Mouse (Mus musculus) midbrain, embryonic 11.5 days (tissue): ENCODE measurements around the gene Erc2. TPM values are rescaled to one million over a fixed set of nuclear protein-coding genes. Genes with fewer than 3 reads are reported as not detected.

Source experiments
- ATAC-seq: fragments of 200-750 bp; cut with Nextera tagmentation; 2 replicates; pipeline ENCODE4 v1.8.0; 2017; ENCODE audit warnings: moderate TSS enrichment, moderate library complexity; ENCODE audit not compliant: low FRiP score
- DNase-seq: peaks from one replicate; pipeline ENCODE4 v3.0.0; 2015; ENCODE audit warnings: low spot score; ENCODE audit errors: missing footprints
- H3K27ac ChIP-seq: fragments of 300-500 bp; sonication (generic); 2 replicates; pipeline ENCODE4 v1.5.1; 2014; ENCODE audit warnings: low read depth, low read length
- H3K27me3 ChIP-seq: fragments of 300-500 bp; sonication (generic); 2 replicates; pipeline ENCODE4 v1.6.1; 2014; ENCODE audit warnings: mild to moderate bottlenecking, low read length, moderate library complexity, mixed read lengths; ENCODE audit not compliant: control insufficient read depth, insufficient read depth
- H3K36me3 ChIP-seq: fragments of 300-500 bp; sonication (generic); 2 replicates; pipeline ENCODE4 v1.6.1; 2014; ENCODE audit warnings: mild to moderate bottlenecking, low read length, moderate library complexity, mixed read lengths; ENCODE audit not compliant: control insufficient read depth, insufficient read depth
- H3K4me1 ChIP-seq: fragments of 300-500 bp; sonication (generic); 2 replicates; pipeline ENCODE4 v1.6.1; 2014; ENCODE audit warnings: low read length; ENCODE audit not compliant: control insufficient read depth, insufficient read depth
- H3K4me2 ChIP-seq: fragments of 300-500 bp; sonication (generic); 2 replicates; pipeline ENCODE4 v1.6.1; 2014; ENCODE audit warnings: mild to moderate bottlenecking, moderate library complexity
- H3K4me3 ChIP-seq: fragments of 300-500 bp; sonication (generic); 2 replicates; pipeline ENCODE4 v1.5.1; 2014; ENCODE audit warnings: low read depth, low read length
- H3K9ac ChIP-seq: fragments of 300-500 bp; sonication (generic); 2 replicates; pipeline ENCODE4 v1.6.1; 2014; ENCODE audit warnings: low read length
- H3K9me3 ChIP-seq: fragments of 300-500 bp; sonication (generic); 2 replicates; pipeline ENCODE4 v1.6.1; 2016; ENCODE audit warnings: low read length; ENCODE audit not compliant: control insufficient read depth
- WGBS: fragments of 180-500 bp; shearing (Covaris S2); extraction: QIAGEN DNeasy Blood & Tissue Kit; methylation state at CpG from one replicate; pipeline ENCODE4 v1.1.7; 2014; 5-methylcytosine and 5-hydroxymethylcytosine counted together
- polyA plus RNA-seq: library from polyadenylated mRNA; unstranded; fragments of >200 nt; fragmentation: Nextera tagmentation; extraction: Ambion mirVana; gene quantifications from 2 replicates; pipeline ENCODE4 v1.2.1, GENCODE M21; 2014

The Erc2 gene
- polyA plus RNA-seq, 1 experiment from 2014 or later: 10.6 TPM

GRCm38 (mm10) chr14:27621576-27621975, 652 bp upstream of the Erc2 start:
- Histone ChIP-seq H3K36me3 (no peaks in the 10 kb centered on the region), H3K4me2 (peak overlapping the region; percentile 67; the same call in 1 of the 2 replicates), H3K4me1 (no peaks in the 10 kb centered on the region), H3K27me3 (no peaks in the 10 kb centered on the region), H3K9ac (no peak overlapping the region), H3K27ac (no peak overlapping the region), H3K9me3 (no peaks in the 10 kb centered on the region), H3K4me3 (no peak overlapping the region)
- no peak for DNase-seq
- 55% methylated on average over 8 of the region's 8 CpGs for WGBS
- ATAC-seq: no peak

GRCm38 (mm10) chr14:27622923-27623219, 643 bp downstream of the Erc2 start:
- WGBS: under 1% methylated on average over 6 of the region's 6 CpGs
- Histone ChIP-seq H3K4me1 (no peaks in the 10 kb centered on the region), H3K36me3 (no peaks in the 10 kb centered on the region), H3K9me3 (no peaks in the 10 kb centered on the region), H3K4me3 (peak overlapping the region; percentile 78), H3K9ac (peak overlapping the region; percentile 91), H3K27me3 (no peaks in the 10 kb centered on the region), H3K4me2 (peak overlapping the region; percentile 67), H3K27ac (no peak overlapping the region)
- ATAC-seq: no peak
- no peak for DNase-seq

- ATAC-seq: peak; percentile 64
- peak overlapping the region; percentile 78 for H3K4me3 ChIP-seq
- peak overlapping the region; percentile 67 for H3K4me2 ChIP-seq
Measured at GRCm38 (mm10) chr14:27623368-27623767, 1.1 kb downstream of the Erc2 start.

GRCm38 (mm10) chr14:27628701-27629100, 6.5 kb downstream of the Erc2 start:
- DNase-seq: no peak
- no peaks in the 10 kb centered on the region for H3K9me3 ChIP-seq
- 77% methylated on average over 10 of the region's 10 CpGs for WGBS

More at GRCm38 (mm10) chr14:27623368-27623767, 1.1 kb downstream of the Erc2 start:
- no peaks in the 10 kb centered on the region for H3K4me1 ChIP-seq
- DNase-seq: peak; percentile 87
- no peaks in the 10 kb centered on the region for H3K9me3 ChIP-seq
- H3K36me3 ChIP-seq: no peaks in the 10 kb centered on the region
- no peaks in the 10 kb centered on the region for H3K27me3 ChIP-seq
- WGBS: 4% methylated on average over 10 of the region's 10 CpGs
- H3K27ac ChIP-seq: no peak overlapping the region
- H3K9ac ChIP-seq: peak overlapping the region; percentile 91

GRCm38 (mm10) chr14:27629369-27630012, 7.3 kb downstream of the Erc2 start:
- no peak overlapping the region for H3K9ac ChIP-seq
- no peak overlapping the region for H3K4me3 ChIP-seq
- H3K4me1 ChIP-seq: peaks cover 8% of the 10 kb centered on the region
- no peaks in the 10 kb centered on the region for H3K27me3 ChIP-seq
- H3K36me3 ChIP-seq: no peaks in the 10 kb centered on the region
- DNase-seq (no peak), ATAC-seq (peak; percentile 54; the same call in 1 of the 2 replicates)
- 46% methylated on average over 5 of the region's 5 CpGs for WGBS
- H3K9me3 ChIP-seq: no peaks in the 10 kb centered on the region
- H3K4me2 ChIP-seq: no peak overlapping the region
- H3K27ac ChIP-seq: no peak overlapping the region; the same call in 1 of the 2 replicates

More at GRCm38 (mm10) chr14:27628701-27629100, 6.5 kb downstream of the Erc2 start:
- Histone ChIP-seq H3K4me1 (peaks cover 8% of the 10 kb centered on the region), H3K36me3 (no peaks in the 10 kb centered on the region), H3K27me3 (no peaks in the 10 kb centered on the region), H3K4me2 (no peak overlapping the region), H3K4me3 (no peak overlapping the region), H3K27ac (no peak overlapping the region), H3K9ac (no peak overlapping the region)
- no peak for ATAC-seq

- H3K9me3 ChIP-seq: no peaks in the 10 kb centered on the region
- H3K4me2 ChIP-seq: no peak overlapping the region
- H3K4me3 ChIP-seq: no peak overlapping the region
- no peaks in the 10 kb centered on the region for H3K27me3 ChIP-seq
- H3K9ac ChIP-seq: no peak overlapping the region
- H3K4me1 ChIP-seq: peaks cover 8% of the 10 kb centered on the region
- no peak overlapping the region for H3K27ac ChIP-seq
- no peaks in the 10 kb centered on the region for H3K36me3 ChIP-seq
- 77% methylated on average over 9 of the region's 9 CpGs for whole genome bisulfite sequencing
- ATAC-seq: no peak
- no peak for DNase-seq
Measured at GRCm38 (mm10) chr14:27630973-27631640, 8.9 kb downstream of the Erc2 start.

- WGBS: 85% methylated on average over 6 of the region's 6 CpGs
- no peaks in the 10 kb centered on the region for H3K9me3 ChIP-seq
Measured at GRCm38 (mm10) chr14:27634761-27635160, 12.5 kb downstream of the Erc2 start.

GRCm38 (mm10) chr14:27636556-27636955, 14.3 kb downstream of the Erc2 start:
- Histone ChIP-seq H3K4me1 (no peaks in the 10 kb centered on the region), H3K27ac (no peak overlapping the region), H3K9ac (no peak overlapping the region), H3K4me3 (no peak overlapping the region), H3K9me3 (no peaks in the 10 kb centered on the region), H3K36me3 (no peaks in the 10 kb centered on the region), H3K4me2 (no peak overlapping the region), H3K27me3 (no peaks in the 10 kb centered on the region)
- DNase-seq (no peak), ATAC-seq (no peak)
- 84% methylated on average over 2 of the region's 2 CpGs for WGBS

More at GRCm38 (mm10) chr14:27634761-27635160, 12.5 kb downstream of the Erc2 start:
- no peak overlapping the region for H3K4me3 ChIP-seq
- H3K36me3 ChIP-seq: no peaks in the 10 kb centered on the region
- DNase-seq (no peak), ATAC-seq (no peak)
- no peak overlapping the region for H3K27ac ChIP-seq
- peaks cover 3% of the 10 kb centered on the region for H3K4me1 ChIP-seq
- H3K4me2 ChIP-seq: no peak overlapping the region
- H3K27me3 ChIP-seq: no peaks in the 10 kb centered on the region
- no peak overlapping the region for H3K9ac ChIP-seq

- Histone ChIP-seq H3K4me3 (no peak overlapping the region), H3K27ac (no peak overlapping the region), H3K4me2 (no peak overlapping the region), H3K9ac (no peak overlapping the region), H3K36me3 (no peaks in the 10 kb centered on the region), H3K27me3 (no peaks in the 10 kb centered on the region), H3K4me1 (no peaks in the 10 kb centered on the region), H3K9me3 (no peaks in the 10 kb centered on the region)
- 86% methylated on average over 3 of the region's 3 CpGs for WGBS
- ATAC-seq: no peak
- DNase-seq: no peak
Measured at GRCm38 (mm10) chr14:27641382-27641781, 19.2 kb downstream of the Erc2 start.
